Comparison of ENCODE assay signal across 9 mouse cellular contexts in the genomic region with DNA sequence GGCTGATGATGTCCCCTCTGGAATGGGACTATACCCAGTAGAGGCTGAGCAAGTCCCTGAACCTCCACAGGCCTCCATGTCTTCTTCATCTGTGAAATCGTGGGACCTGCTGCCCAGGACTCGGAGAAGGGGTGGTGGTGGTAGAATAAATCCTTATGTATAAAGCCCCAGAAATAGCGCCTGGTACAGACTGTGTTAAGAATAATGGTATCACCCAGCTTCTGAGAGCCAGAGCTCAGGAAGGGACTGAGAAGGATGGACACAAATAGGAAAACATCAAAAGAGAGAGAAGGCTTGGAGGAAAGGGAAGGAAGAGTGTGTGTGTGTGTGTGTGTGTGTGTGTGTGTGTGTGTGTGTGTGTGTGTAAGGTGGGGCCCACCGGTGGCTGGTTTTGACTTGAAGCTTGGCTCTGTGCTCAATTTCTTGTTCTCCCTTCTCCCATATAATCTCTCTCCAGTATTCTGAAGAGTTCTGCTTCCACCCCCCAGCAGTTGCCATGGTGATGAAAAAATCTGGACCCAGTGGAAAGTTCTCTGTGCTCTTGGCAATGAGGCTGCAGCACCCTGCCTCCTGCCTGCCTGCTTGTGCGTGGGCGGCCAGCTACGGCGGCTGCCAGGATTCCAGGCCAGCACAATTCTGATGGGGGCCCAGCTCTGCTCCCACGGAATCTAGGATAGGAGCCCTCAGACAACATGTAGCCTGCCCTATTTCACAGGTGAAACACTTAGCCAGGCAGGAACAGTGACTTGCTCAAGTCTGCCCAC.
A peak's percentile ranks its signal among the peaks of the same experiment; 100 is the strongest.
DNase-seq lines count a peak whose midpoint lies in the region; ATAC-seq and TF ChIP-seq lines count a peak whose summit lies in the region.
"Had no signal": no experiment of that assay in that cellular context is flagged by ENCODE, and none has a peak within 500 bp of the region (broad histone marks: within the 10 kb centered on the region; RNA-seq: fewer than 3 reads in every experiment).

No protein-coding gene starts in this region.

- WGBS in neural tube, embryonic 13.5 days: 59% methylated on average over 9 of the region's 9 CpGs

- H3K4me2 ChIP-seq in neural tube, embryonic 13.5 days: no peak overlapping the region
- H3K4me2 ChIP-seq: limb, embryonic 13.5 days had no signal

- ATAC-seq in neural tube, embryonic 13.5 days (ENCODE audit: low read depth): peak; percentile 65
- ATAC-seq in granulocyte monocyte progenitor cell, adult 5-6 weeks (replicated peaks; ENCODE audit: poor library complexity, severe bottlenecking): no peak

- no peaks in the 10 kb centered on the region for H3K9me3 ChIP-seq in neural tube, embryonic 13.5 days
- H3K9me3 ChIP-seq: limb, embryonic 13.5 days had no signal

- H3K4me3 ChIP-seq in cortical plate, adult 2 months (ENCODE audit: insufficient read depth, low read length): no peak overlapping the region
- no peak overlapping the region for H3K4me3 ChIP-seq in neural tube, embryonic 13.5 days
- H3K4me3 ChIP-seq: limb, embryonic 13.5 days had no signal

- H3K36me3 ChIP-seq in neural tube, embryonic 13.5 days: no peaks in the 10 kb centered on the region
- H3K36me3 ChIP-seq: limb, embryonic 13.5 days had no signal

- H3K9ac ChIP-seq in neural tube, embryonic 13.5 days: no peak overlapping the region
- H3K9ac ChIP-seq: limb, embryonic 13.5 days had no signal

- DNase-seq in gastrocnemius, adult 18-20 months (ENCODE audit: low spot score): peak; percentile 43
- no peak for DNase-seq in gastrocnemius, postnatal 10 days
- DNase-seq in R1 (ENCODE audit: low read depth, low spot score): peak; percentile 44
- DNase-seq in layer of hippocampus, adult 8-10 months (ENCODE audit: low spot score in 2 of 2): peak; percentile 96 to 97
- DNase-seq in kidney, postnatal 36 days: no peak

- peak overlapping the region; percentile 90 for H3K27ac ChIP-seq in cortical plate, adult 2 months (ENCODE audit: insufficient read depth, low read length)
- H3K27ac ChIP-seq in neural tube, embryonic 13.5 days (replicated peaks): no peak overlapping the region
- H3K27ac ChIP-seq: limb, embryonic 13.5 days had no signal

- peaks cover 24% of the 10 kb centered on the region for H3K4me1 ChIP-seq in cortical plate, adult 2 months (ENCODE audit: control insufficient read depth, insufficient read depth, low read length)
- H3K4me1 ChIP-seq in neural tube, embryonic 13.5 days (replicated peaks): peaks cover 14% of the 10 kb centered on the region

- no peaks in the 10 kb centered on the region for H3K27me3 ChIP-seq in neural tube, embryonic 13.5 days
- H3K27me3 ChIP-seq: limb, embryonic 13.5 days had no signal

- TF ChIP-seq CTCF in cortical plate, adult 2 months (IDR thresholded peaks at IDR 0.05; ENCODE audit: extremely low read depth, insufficient read depth, low read length): no peak

- no peak for TF ChIP-seq POLR2A in cortical plate, adult 2 months (IDR thresholded peaks at IDR 0.05; ENCODE audit: extremely low read depth, insufficient read depth, low read length)

Comparison
In these comparisons a context has a peak if more than half of its experiments do, and no peak if none do; other contexts are left out.
1. DNase-seq: peak in gastrocnemius, adult 18-20 months (single experiment), R1 (single experiment) and layer of hippocampus, adult 8-10 months (2 of 2); none in gastrocnemius, postnatal 10 days (single experiment) and kidney, postnatal 36 days (0 of 2).